Mouse (Mus musculus): Measurements from ENCODE around the gene Pou5f1. TPM values are rescaled to one million over a fixed set of nuclear protein-coding genes. Genes with fewer than 3 reads are reported as not detected.
"Not testable (repeated sequence)": the region's sequence is repeated elsewhere in the genome, so short reads cannot be mapped to it uniquely, and the experiment has no call there.

Pou5f1 gene
- polyA plus RNA-seq (2012; ENCODE audit: insufficient read depth, low replicate concordance): not detected in 2 replicates

- Histone ChIP-seq H3K36me3 (replicated peaks; ENCODE audit: low read length) (no peaks in the 10 kb centered on the region), H3K9me3 (no peaks in the 10 kb centered on the region), H3K4me1 (peaks cover 13% of the 10 kb centered on the region), H3K27me3 (replicated peaks) (peaks cover 78% of the 10 kb centered on the region), H3K4me3 (replicated peaks) (no peak within 1 kb of the TSS)
- no peak for TF ChIP-seq GATA1 (IDR thresholded peaks at IDR 0.05; ENCODE audit: borderline replicate concordance, low read length)
- no peak for TF ChIP-seq FLI1 (IDR thresholded peaks at IDR 0.05; ENCODE audit: low read length)
These were observed at the start of gene Pou5f1 for GRCm38 (mm10) chr17:35505776-35506175. TSS of gene Pou5f1 (plus strand) at chr17:35506018.

GRCm38 (mm10) chr17:35458247-35458646 lies 47.6 kb upstream of the Pou5f1 start:
- not testable (repeated sequence) for H3K9me3 ChIP-seq; H3K36me3 ChIP-seq (replicated peaks; ENCODE audit: low read length); H3K27me3 ChIP-seq (replicated peaks); H3K4me3 ChIP-seq (replicated peaks); H3K4me1 ChIP-seq

GRCm38 (mm10) chr17:35460513-35461341 lies 45.1 kb upstream of the Pou5f1 start:
- not testable (repeated sequence) for H3K36me3 ChIP-seq (replicated peaks; ENCODE audit: low read length); H3K9me3 ChIP-seq; H3K4me3 ChIP-seq (replicated peaks); H3K4me1 ChIP-seq; H3K27me3 ChIP-seq (replicated peaks)

GRCm38 (mm10) chr17:35465651-35466050 lies 40.2 kb upstream of the Pou5f1 start:
- H3K36me3 ChIP-seq (replicated peaks; ENCODE audit: low read length); H3K4me3 ChIP-seq (replicated peaks); H3K9me3 ChIP-seq: not testable (repeated sequence)
- peaks cover 20% of the 10 kb centered on the region for H3K27me3 ChIP-seq (replicated peaks)
- H3K4me1 ChIP-seq: peaks cover 25% of the 10 kb centered on the region

GRCm38 (mm10) chr17:35468936-35469335 lies 36.9 kb upstream of the Pou5f1 start:
- peak overlapping the region; percentile 21 for H3K4me3 ChIP-seq (replicated peaks)
- not testable (repeated sequence) for H3K36me3 ChIP-seq (replicated peaks; ENCODE audit: low read length); H3K9me3 ChIP-seq
- peaks cover 28% of the 10 kb centered on the region for H3K4me1 ChIP-seq
- H3K27me3 ChIP-seq (replicated peaks): peaks cover 37% of the 10 kb centered on the region

- Histone ChIP-seq H3K9me3 (peaks cover 6% of the 10 kb centered on the region; the same call in 1 of the 2 replicates), H3K4me3 (replicated peaks) (peak within 1 kb of the TSS; percentile 88), H3K27me3 (replicated peaks) (peaks cover 47% of the 10 kb centered on the region), H3K4me1 (peaks cover 28% of the 10 kb centered on the region), H3K36me3 (replicated peaks; ENCODE audit: low read length) (no peaks in the 10 kb centered on the region)
- TF ChIP-seq GATA1 (IDR thresholded peaks at IDR 0.05; ENCODE audit: borderline replicate concordance, low read length) (no peak), FLI1 (IDR thresholded peaks at IDR 0.05; ENCODE audit: low read length) (no peak)
These were observed 35.7 kb upstream of the Pou5f1 start, which contains the start of gene H2-Q10 for GRCm38 (mm10) chr17:35469842-35470751. TSS of gene H2-Q10 (plus strand) at chr17:35470089.

GRCm38 (mm10) chr17:35484066-35484465 lies 21.8 kb upstream of the Pou5f1 start:
- Histone ChIP-seq H3K27me3 (replicated peaks) (peaks cover 21% of the 10 kb centered on the region), H3K9me3 (no peaks in the 10 kb centered on the region), H3K4me1 (peaks cover 7% of the 10 kb centered on the region), H3K36me3 (replicated peaks; ENCODE audit: low read length) (no peaks in the 10 kb centered on the region), H3K4me3 (replicated peaks) (no peak overlapping the region)
- no peak for TF ChIP-seq FLI1 (IDR thresholded peaks at IDR 0.05; ENCODE audit: low read length)

GRCm38 (mm10) chr17:35485702-35486101 lies 20.1 kb upstream of the Pou5f1 start:
- TF ChIP-seq GATA1 (IDR thresholded peaks at IDR 0.05; ENCODE audit: borderline replicate concordance, low read length) (no peak), FLI1 (IDR thresholded peaks at IDR 0.05; ENCODE audit: low read length) (no peak)
- Histone ChIP-seq H3K4me1 (peaks cover 7% of the 10 kb centered on the region), H3K27me3 (replicated peaks) (peaks cover 31% of the 10 kb centered on the region), H3K4me3 (replicated peaks) (no peak overlapping the region), H3K36me3 (replicated peaks; ENCODE audit: low read length) (no peaks in the 10 kb centered on the region), H3K9me3 (no peaks in the 10 kb centered on the region)

- Histone ChIP-seq H3K36me3 (replicated peaks; ENCODE audit: low read length) (no peaks in the 10 kb centered on the region), H3K4me3 (replicated peaks) (peak overlapping the region; percentile 53), H3K9me3 (no peaks in the 10 kb centered on the region), H3K4me1 (peaks cover 7% of the 10 kb centered on the region), H3K27me3 (replicated peaks) (peaks cover 36% of the 10 kb centered on the region)
- TF ChIP-seq FLI1 (IDR thresholded peaks at IDR 0.05; ENCODE audit: low read length): no peak
- no peak for TF ChIP-seq GATA1 (IDR thresholded peaks at IDR 0.05; ENCODE audit: borderline replicate concordance, low read length)
These were observed 19.1 kb upstream of the Pou5f1 start for GRCm38 (mm10) chr17:35486726-35487125.

GRCm38 (mm10) chr17:35488041-35488440 lies 17.8 kb upstream of the Pou5f1 start:
- TF ChIP-seq GATA1 (IDR thresholded peaks at IDR 0.05; ENCODE audit: borderline replicate concordance, low read length) (no peak), FLI1 (IDR thresholded peaks at IDR 0.05; ENCODE audit: low read length) (no peak)
- Histone ChIP-seq H3K4me3 (replicated peaks) (no peak overlapping the region), H3K36me3 (replicated peaks; ENCODE audit: low read length) (no peaks in the 10 kb centered on the region), H3K27me3 (replicated peaks) (peaks cover 38% of the 10 kb centered on the region), H3K4me1 (peaks cover 7% of the 10 kb centered on the region), H3K9me3 (no peaks in the 10 kb centered on the region)

Measured in megakaryocyte, embryonic 14.5 days (primary cell).